Mouse (Mus musculus): ENCODE data around the gene Lipc. TPM values are rescaled to one million over a fixed set of nuclear protein-coding genes. Genes with fewer than 3 reads are reported as not detected.

Gene Lipc
- polyA plus RNA-seq, 1 experiment from 2014 or later: 0.26 TPM

- no peaks in the 10 kb centered on the region for H3K79me2 ChIP-seq (ENCODE audit: inconsistent target)
- H3K4me3 ChIP-seq (ENCODE audit: inconsistent target): no peak overlapping the region
- no peaks in the 10 kb centered on the region for H3K36me3 ChIP-seq (ENCODE audit: inconsistent target)
- no peak overlapping the region for H3K27ac ChIP-seq
- WGBS (ENCODE audit: missing documents): 94% methylated on average over 6 of the region's 6 CpGs
Observed at GRCm38 (mm10) chr9:70938134-70938533, 13.9 kb downstream of the Lipc start.

- Histone ChIP-seq H3K27ac (no peak overlapping the region), H3K4me3 (ENCODE audit: inconsistent target) (no peak overlapping the region), H3K79me2 (ENCODE audit: inconsistent target) (no peaks in the 10 kb centered on the region), H3K36me3 (ENCODE audit: inconsistent target) (no peaks in the 10 kb centered on the region)
- 100% methylated on average over 8 of the region's 8 CpGs for WGBS (ENCODE audit: missing documents)
Observed at GRCm38 (mm10) chr9:70934587-70935295, 17.3 kb downstream of the Lipc start.

GRCm38 (mm10) chr9:70930641-70931020 lies 21.4 kb downstream of the Lipc start:
- Histone ChIP-seq H3K27ac (no peak overlapping the region), H3K36me3 (ENCODE audit: inconsistent target) (no peaks in the 10 kb centered on the region), H3K4me3 (ENCODE audit: inconsistent target) (no peak overlapping the region), H3K79me2 (ENCODE audit: inconsistent target) (no peaks in the 10 kb centered on the region)
- 84% methylated on average over 5 of the region's 5 CpGs for WGBS (ENCODE audit: missing documents)

GRCm38 (mm10) chr9:70929840-70930640 lies 22.0 kb downstream of the Lipc start:
- H3K4me3 ChIP-seq (ENCODE audit: inconsistent target): no peak overlapping the region
- WGBS (ENCODE audit: missing documents): 79% methylated on average over 15 of the region's 15 CpGs
- no peaks in the 10 kb centered on the region for H3K79me2 ChIP-seq (ENCODE audit: inconsistent target)
- H3K36me3 ChIP-seq (ENCODE audit: inconsistent target): no peaks in the 10 kb centered on the region
- no peak overlapping the region for H3K27ac ChIP-seq

- H3K36me3 ChIP-seq (ENCODE audit: inconsistent target): no peaks in the 10 kb centered on the region
- no peaks in the 10 kb centered on the region for H3K79me2 ChIP-seq (ENCODE audit: inconsistent target)
- H3K27ac ChIP-seq: no peak overlapping the region
- 92% methylated on average over 1 of the region's 1 CpGs for WGBS (ENCODE audit: missing documents)
- no peak overlapping the region for H3K4me3 ChIP-seq (ENCODE audit: inconsistent target)
Observed at GRCm38 (mm10) chr9:70928472-70928871, 23.6 kb downstream of the Lipc start.

GRCm38 (mm10) chr9:70927701-70928100 lies 24.3 kb downstream of the Lipc start:
- H3K79me2 ChIP-seq (ENCODE audit: inconsistent target): no peaks in the 10 kb centered on the region
- no peaks in the 10 kb centered on the region for H3K36me3 ChIP-seq (ENCODE audit: inconsistent target)
- H3K27ac ChIP-seq: no peak overlapping the region
- no peak overlapping the region for H3K4me3 ChIP-seq (ENCODE audit: inconsistent target)

GRCm38 (mm10) chr9:70926820-70927588 lies 25.0 kb downstream of the Lipc start:
- Histone ChIP-seq H3K4me3 (ENCODE audit: inconsistent target) (no peak overlapping the region), H3K79me2 (ENCODE audit: inconsistent target) (no peaks in the 10 kb centered on the region), H3K27ac (no peak overlapping the region), H3K36me3 (ENCODE audit: inconsistent target) (no peaks in the 10 kb centered on the region)
- WGBS (ENCODE audit: missing documents): 72% methylated on average over 6 of the region's 6 CpGs

GRCm38 (mm10) chr9:70925225-70925624 lies 26.8 kb downstream of the Lipc start:
- no peak overlapping the region for H3K4me3 ChIP-seq (ENCODE audit: inconsistent target)
- 94% methylated on average over 6 of the region's 6 CpGs for WGBS (ENCODE audit: missing documents)
- no peak overlapping the region for H3K27ac ChIP-seq
- no peaks in the 10 kb centered on the region for H3K36me3 ChIP-seq (ENCODE audit: inconsistent target)
- H3K79me2 ChIP-seq (ENCODE audit: inconsistent target): no peaks in the 10 kb centered on the region

- WGBS (ENCODE audit: missing documents): 90% methylated on average over 3 of the region's 3 CpGs
- Histone ChIP-seq H3K36me3 (ENCODE audit: inconsistent target) (no peaks in the 10 kb centered on the region), H3K79me2 (ENCODE audit: inconsistent target) (no peaks in the 10 kb centered on the region), H3K27ac (no peak overlapping the region), H3K4me3 (ENCODE audit: inconsistent target) (no peak overlapping the region)
Observed at GRCm38 (mm10) chr9:70924763-70925162, 27.3 kb downstream of the Lipc start.

GRCm38 (mm10) chr9:70921781-70922565 lies 30.1 kb downstream of the Lipc start:
- Histone ChIP-seq H3K27ac (no peak overlapping the region), H3K4me3 (ENCODE audit: inconsistent target) (no peak overlapping the region), H3K79me2 (ENCODE audit: inconsistent target) (no peaks in the 10 kb centered on the region), H3K36me3 (ENCODE audit: inconsistent target) (no peaks in the 10 kb centered on the region)
- WGBS (ENCODE audit: missing documents): 67% methylated on average over 7 of the region's 7 CpGs

GRCm38 (mm10) chr9:70921132-70921531 lies 30.9 kb downstream of the Lipc start:
- 40% methylated on average over 3 of the region's 3 CpGs for WGBS (ENCODE audit: missing documents)
- Histone ChIP-seq H3K27ac (no peak overlapping the region), H3K36me3 (ENCODE audit: inconsistent target) (no peaks in the 10 kb centered on the region), H3K79me2 (ENCODE audit: inconsistent target) (no peaks in the 10 kb centered on the region), H3K4me3 (ENCODE audit: inconsistent target) (no peak overlapping the region)

GRCm38 (mm10) chr9:70919271-70919670 lies 32.8 kb downstream of the Lipc start:
- WGBS (ENCODE audit: missing documents): 89% methylated on average over 3 of the region's 3 CpGs
- no peak overlapping the region for H3K27ac ChIP-seq
- H3K4me3 ChIP-seq (ENCODE audit: inconsistent target): no peak overlapping the region
- H3K36me3 ChIP-seq (ENCODE audit: inconsistent target): no peaks in the 10 kb centered on the region
- no peaks in the 10 kb centered on the region for H3K79me2 ChIP-seq (ENCODE audit: inconsistent target)

- Histone ChIP-seq H3K36me3 (ENCODE audit: inconsistent target) (no peaks in the 10 kb centered on the region), H3K79me2 (ENCODE audit: inconsistent target) (no peaks in the 10 kb centered on the region), H3K27ac (no peak overlapping the region), H3K4me3 (ENCODE audit: inconsistent target) (no peak overlapping the region)
- WGBS (ENCODE audit: missing documents): 89% methylated on average over 7 of the region's 7 CpGs
Observed at GRCm38 (mm10) chr9:70916516-70916915, 35.5 kb downstream of the Lipc start.

GRCm38 (mm10) chr9:70915356-70915685 lies 36.7 kb downstream of the Lipc start:
- Histone ChIP-seq H3K27ac (no peak overlapping the region), H3K4me3 (ENCODE audit: inconsistent target) (no peak overlapping the region), H3K36me3 (ENCODE audit: inconsistent target) (no peaks in the 10 kb centered on the region), H3K79me2 (ENCODE audit: inconsistent target) (no peaks in the 10 kb centered on the region)
- 91% methylated on average over 2 of the region's 2 CpGs for WGBS (ENCODE audit: missing documents)
